Mouse (Mus musculus) cortical plate, adult 2 months (tissue): Measurements from ENCODE around the gene Hpcal4. TPM values are rescaled to one million over a fixed set of nuclear protein-coding genes. Genes with fewer than 3 reads are reported as not detected.

Experiments used
- H3K27ac ChIP-seq: fragments of 200-500 bp; 2 replicates; pipeline ENCODE4 v1.5.1; 2012; ENCODE audit warnings: low read length, control low read depth, inconsistent platforms; ENCODE audit not compliant: insufficient read depth
- H3K4me1 ChIP-seq: fragments of 200-500 bp; 2 replicates; pipeline ENCODE4 v1.6.1; 2011; ENCODE audit warnings: low read length; ENCODE audit not compliant: control insufficient read depth, insufficient read depth
- H3K4me3 ChIP-seq: fragments of 200-500 bp; 2 replicates; pipeline ENCODE4 v1.5.1; 2011; ENCODE audit warnings: mild to moderate bottlenecking, low read length, control low read depth; ENCODE audit not compliant: insufficient read depth
- CTCF ChIP-seq: fragments of 200-500 bp; IDR thresholded peaks from 2 replicates; pipeline ENCODE4 v1.5.1; 2011; ENCODE audit warnings: mild to moderate bottlenecking, control low read depth, low read length; ENCODE audit not compliant: insufficient read depth; ENCODE audit errors: extremely low read depth
- POLR2A ChIP-seq: fragments of 200-500 bp; IDR thresholded peaks from 2 replicates; pipeline ENCODE4 v1.6.1; 2011; ENCODE audit warnings: mild to moderate bottlenecking, low read length, control low read depth; ENCODE audit not compliant: insufficient read depth; ENCODE audit errors: extremely low read depth
- polyA plus RNA-seq: library from polyadenylated mRNA; depleted of rRNA; stranded (reverse); fragments of >200 nt; gene quantifications from 2 replicates; pipeline ENCODE4 v1.2.3, GENCODE M21; 2012

Hpcal4 gene
- polyA plus RNA-seq, 1 experiment = 562 TPM

GRCm38 (mm10) chr4:123200771-123201185 is 17.8 kb downstream of the Hpcal4 start:
- Histone ChIP-seq H3K4me3 (peak overlapping the region; percentile 14), H3K27ac (no peak overlapping the region), H3K4me1 (no peaks in the 10 kb centered on the region)
- TF ChIP-seq CTCF (peak; percentile 66), POLR2A (0 out of 2 replicates have a peak, but pooled peaks have one; percentile 28)

- TF ChIP-seq POLR2A (no peak), CTCF (no peak)
- Histone ChIP-seq H3K27ac (no peak within 1 kb of the TSS), H3K4me3 (peak within 1 kb of the TSS; percentile 14), H3K4me1 (no peaks in the 10 kb centered on the region)
Measured at GRCm38 (mm10) chr4:123201186-123202093, 18.4 kb downstream of the Hpcal4 start, which contains the start of gene Nt5c1a. Nt5c1a (plus strand) TSS chr4:123201504.

- Histone ChIP-seq H3K27ac (no peak overlapping the region), H3K4me3 (peak overlapping the region; percentile 14), H3K4me1 (no peaks in the 10 kb centered on the region)
- TF ChIP-seq CTCF = no peak
- no peak for TF ChIP-seq POLR2A
Measured at GRCm38 (mm10) chr4:123202094-123202420, 19.0 kb downstream of the Hpcal4 start.

GRCm38 (mm10) chr4:123207337-123207736 is 24.3 kb downstream of the Hpcal4 start:
- Histone ChIP-seq H3K4me1 (no peaks in the 10 kb centered on the region), H3K27ac (no peak overlapping the region)

GRCm38 (mm10) chr4:123210996-123211395 is 28.0 kb downstream of the Hpcal4 start:
- H3K4me1 ChIP-seq = no peaks in the 10 kb centered on the region
- no peak for TF ChIP-seq CTCF
- no peak for TF ChIP-seq POLR2A
- H3K27ac ChIP-seq = no peak overlapping the region
- H3K4me3 ChIP-seq = no peak overlapping the region

More at GRCm38 (mm10) chr4:123207337-123207736, 24.3 kb downstream of the Hpcal4 start:
- no peak overlapping the region for H3K4me3 ChIP-seq
- no peak for TF ChIP-seq CTCF
- no peak for TF ChIP-seq POLR2A

GRCm38 (mm10) chr4:123211453-123211852 is 28.4 kb downstream of the Hpcal4 start:
- H3K4me1 ChIP-seq = no peaks in the 10 kb centered on the region
- TF ChIP-seq CTCF = no peak
- TF ChIP-seq POLR2A = no peak
- no peak overlapping the region for H3K4me3 ChIP-seq
- no peak overlapping the region for H3K27ac ChIP-seq

- no peak overlapping the region for H3K4me3 ChIP-seq
- H3K4me1 ChIP-seq = no peaks in the 10 kb centered on the region
- TF ChIP-seq POLR2A (no peak), CTCF (no peak)
- H3K27ac ChIP-seq = no peak overlapping the region
Measured at GRCm38 (mm10) chr4:123212330-123212729, 29.3 kb downstream of the Hpcal4 start.

- no peak overlapping the region for H3K27ac ChIP-seq
- no peak overlapping the region for H3K4me3 ChIP-seq
- TF ChIP-seq POLR2A (no peak), CTCF (no peak)
- no peaks in the 10 kb centered on the region for H3K4me1 ChIP-seq
Measured at GRCm38 (mm10) chr4:123213975-123214374, 30.9 kb downstream of the Hpcal4 start.

- H3K27ac ChIP-seq = no peak overlapping the region
- H3K4me3 ChIP-seq = no peak overlapping the region
- no peak for TF ChIP-seq CTCF
- H3K4me1 ChIP-seq = no peaks in the 10 kb centered on the region
Measured at GRCm38 (mm10) chr4:123215367-123215766, 32.3 kb downstream of the Hpcal4 start.

- no peak for TF ChIP-seq POLR2A
- TF ChIP-seq CTCF = peak; percentile 87
- Histone ChIP-seq H3K4me1 (no peaks in the 10 kb centered on the region), H3K4me3 (no peak overlapping the region), H3K27ac (no peak overlapping the region)
Measured at GRCm38 (mm10) chr4:123216782-123217181, 33.8 kb downstream of the Hpcal4 start.
